Mouse (Mus musculus) c-Kit-positive CD71-positive TER-119-positive erythroid progenitor cells, embryonic 14.5 days (primary cell): ENCODE measurements around the gene Golph3.

Experiments
- DNase-seq: peaks from one replicate; pipeline ENCODE4 v3.0.0-alpha.2; 2013; ENCODE audit warnings: low spot score

The Golph3 gene

GRCm38 (mm10) chr15:12318451-12318850 is 2.8 kb upstream of the Golph3 start:
- DNase-seq = no peak

- no peak for DNase-seq
Observed at GRCm38 (mm10) chr15:12319889-12320288, 1.4 kb upstream of the Golph3 start.

GRCm38 (mm10) chr15:12320441-12321090 is 684 bp upstream of the Golph3 start:
- no peak for DNase-seq

- no peak for DNase-seq
Observed at GRCm38 (mm10) chr15:12321788-12322621, 755 bp downstream of the Golph3 start, which contains the start of gene 1810049J17Rik. Gene 1810049J17Rik (minus strand): TSS chr15:12321899.

- DNase-seq = no peak
Observed at GRCm38 (mm10) chr15:12322676-12323402, 1.6 kb downstream of the Golph3 start.

GRCm38 (mm10) chr15:12324326-12324725 is 3.1 kb downstream of the Golph3 start:
- no peak for DNase-seq

- no peak for DNase-seq
Observed at GRCm38 (mm10) chr15:12330389-12330788, 9.1 kb downstream of the Golph3 start.

GRCm38 (mm10) chr15:12330892-12331291 is 9.6 kb downstream of the Golph3 start:
- DNase-seq = no peak

GRCm38 (mm10) chr15:12331300-12331699 is 10.1 kb downstream of the Golph3 start:
- DNase-seq = no peak

- no peak for DNase-seq
Observed at GRCm38 (mm10) chr15:12334381-12334780, 13.1 kb downstream of the Golph3 start.

- DNase-seq = no peak
Observed at GRCm38 (mm10) chr15:12337030-12337778, 16.0 kb downstream of the Golph3 start.

GRCm38 (mm10) chr15:12337779-12338137 is 16.5 kb downstream of the Golph3 start:
- no peak for DNase-seq

GRCm38 (mm10) chr15:12340536-12341400 is 19.5 kb downstream of the Golph3 start:
- DNase-seq = peak; percentile 56

- no peak for DNase-seq
Observed at GRCm38 (mm10) chr15:12341401-12341758, 20.1 kb downstream of the Golph3 start.

- no peak for DNase-seq
Observed at GRCm38 (mm10) chr15:12346916-12347315, 25.7 kb downstream of the Golph3 start.

- no peak for DNase-seq
Observed at GRCm38 (mm10) chr15:12348950-12349349, 27.7 kb downstream of the Golph3 start.

GRCm38 (mm10) chr15:12349840-12350239 is 28.6 kb downstream of the Golph3 start:
- DNase-seq = no peak

GRCm38 (mm10) chr15:12351470-12351869 is 30.2 kb downstream of the Golph3 start:
- DNase-seq = no peak

- no peak for DNase-seq
Observed at GRCm38 (mm10) chr15:12354281-12354810, 33.1 kb downstream of the Golph3 start.

GRCm38 (mm10) chr15:12355261-12355660 is 34.0 kb downstream of the Golph3 start:
- no peak for DNase-seq

- DNase-seq = no peak
Observed at GRCm38 (mm10) chr15:12355907-12356306, 34.7 kb downstream of the Golph3 start.
